ENCODE assay signal across 10 mouse cellular contexts in the genomic region with DNA sequence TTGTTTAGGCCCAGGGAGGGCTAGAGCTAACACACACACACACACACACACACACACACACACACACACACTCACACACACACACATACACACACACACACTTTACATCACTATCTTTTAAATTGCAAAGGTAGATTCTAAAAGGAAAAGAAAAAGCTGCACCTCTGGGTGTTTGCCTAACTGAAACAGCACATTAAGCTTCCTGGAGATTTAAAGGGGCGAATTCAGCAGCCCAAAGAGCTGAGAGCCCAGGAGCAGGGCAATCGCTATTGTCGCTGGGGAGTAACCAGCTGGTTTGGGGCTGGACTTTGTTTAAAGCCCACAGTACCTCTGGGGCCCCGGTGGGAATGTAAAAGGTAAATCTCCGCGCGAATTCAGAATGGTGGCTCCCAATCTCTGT. TPM values are rescaled to one million over a fixed set of nuclear protein-coding genes. Genes with fewer than 3 reads are reported as not detected.
DNase-seq lines count a peak whose midpoint lies in the region; ATAC-seq lines count a peak whose summit lies in the region.
"Had no signal": no experiment of that assay in that cellular context is flagged by ENCODE, and none has a peak within 500 bp of the region (broad histone marks: within the 10 kb centered on the region; RNA-seq: fewer than 3 reads in every experiment).

No protein-coding gene starts in this region.

- peak overlapping the region; percentile 62 for H3K4me3 ChIP-seq in embryonic facial prominence, embryonic 14.5 days (ENCODE audit: low read depth, low read length)
- peak overlapping the region; percentile 61 for H3K4me3 ChIP-seq in hindbrain, embryonic 15.5 days
- H3K4me3 ChIP-seq in neural tube, embryonic 12.5 days, result peak overlapping the region; percentile 67

- peak overlapping the region; percentile 47; the same call in 1 of the 2 replicates for H3K9ac ChIP-seq in embryonic facial prominence, embryonic 14.5 days (ENCODE audit: low read depth, low read length)
- peak overlapping the region; percentile 84 for H3K9ac ChIP-seq in hindbrain, embryonic 15.5 days
- H3K9ac ChIP-seq in neural tube, embryonic 12.5 days, result peak overlapping the region; percentile 77

- ATAC-seq in embryonic facial prominence, embryonic 14.5 days (ENCODE audit: low read depth), result no peak
- no peak for ATAC-seq in hindbrain, embryonic 15.5 days (ENCODE audit: low FRiP score, low read depth)
- ATAC-seq in neural tube, embryonic 12.5 days (ENCODE audit: low FRiP score, low read depth), result no peak
- ATAC-seq in CD4-positive, CD25-positive, alpha-beta regulatory T cell, adult 4 months, result no peak

- H3K36me3 ChIP-seq in embryonic facial prominence, embryonic 14.5 days (ENCODE audit: control insufficient read depth, insufficient read depth, low read length), result no peaks in the 10 kb centered on the region
- H3K36me3 ChIP-seq in hindbrain, embryonic 15.5 days, result no peaks in the 10 kb centered on the region
- peaks cover 4% of the 10 kb centered on the region; the same call in 1 of the 2 replicates for H3K36me3 ChIP-seq in neural tube, embryonic 12.5 days

- H3K4me2 ChIP-seq in embryonic facial prominence, embryonic 14.5 days (ENCODE audit: low read depth, low read length), result peak overlapping the region; percentile 97
- H3K4me2 ChIP-seq in hindbrain, embryonic 15.5 days, result peak overlapping the region; percentile 95
- peak overlapping the region; percentile 96 for H3K4me2 ChIP-seq in neural tube, embryonic 12.5 days (replicated peaks)

- 19% methylated on average over 7 of the region's 7 CpGs for WGBS in embryonic facial prominence, embryonic 14.5 days
- WGBS in hindbrain, embryonic 15.5 days, result 7% methylated on average over 7 of the region's 7 CpGs
- 4% methylated on average over 7 of the region's 7 CpGs for WGBS in neural tube, embryonic 12.5 days

- no peaks in the 10 kb centered on the region for H3K4me1 ChIP-seq in embryonic facial prominence, embryonic 14.5 days (ENCODE audit: control insufficient read depth, insufficient read depth, low read length)
- peaks cover 23% of the 10 kb centered on the region for H3K4me1 ChIP-seq in hindbrain, embryonic 15.5 days (replicated peaks)
- H3K4me1 ChIP-seq in neural tube, embryonic 12.5 days, result peaks cover 15% of the 10 kb centered on the region

- DNase-seq in layer of hippocampus, postnatal 36 days, result peak; percentile 18 to 23
- no peak for DNase-seq in layer of hippocampus, postnatal 25 days (ENCODE audit: extremely low spot score in 1 of 2, low spot score in 1 of 2)
- DNase-seq in embryonic facial prominence, embryonic 14.5 days (ENCODE audit: low spot score), result no peak
- no peak for DNase-seq in layer of hippocampus, adult 9-10 months (ENCODE audit: low spot score)
- no peak for DNase-seq in urinary bladder, postnatal 10 days (ENCODE audit: low spot score)
- DNase-seq: layer of hippocampus, adult 9-11 months had no signal

- H3K27ac ChIP-seq in embryonic facial prominence, embryonic 14.5 days (replicated peaks; ENCODE audit: low read depth, low read length), result peak overlapping the region; percentile 58
- H3K27ac ChIP-seq in hindbrain, embryonic 15.5 days (replicated peaks), result peak overlapping the region; percentile 49; the same call in 1 of the 2 replicates
- no peak overlapping the region for H3K27ac ChIP-seq in neural tube, embryonic 12.5 days

- no peaks in the 10 kb centered on the region; the same call in none of the 2 replicates for H3K27me3 ChIP-seq in embryonic facial prominence, embryonic 14.5 days (replicated peaks; ENCODE audit: control insufficient read depth, insufficient read depth, low read length)
- H3K27me3 ChIP-seq in hindbrain, embryonic 15.5 days, result no peaks in the 10 kb centered on the region
- no peaks in the 10 kb centered on the region for H3K27me3 ChIP-seq in neural tube, embryonic 12.5 days (replicated peaks)

- no peaks in the 10 kb centered on the region for H3K9me3 ChIP-seq in embryonic facial prominence, embryonic 14.5 days (ENCODE audit: control insufficient read depth, low read length)
- H3K9me3 ChIP-seq in hindbrain, embryonic 15.5 days, result no peaks in the 10 kb centered on the region
- no peaks in the 10 kb centered on the region for H3K9me3 ChIP-seq in neural tube, embryonic 12.5 days

RNA-seq across cellular contexts. Expression of a gene that starts 1.4 kb away (rescaled TPM):
- total RNA-seq in layer of hippocampus, postnatal 36 days (2021), result 10 to 100 TPM; 21.4 to 23.6 TPM
- 10 to 100 TPM; 19.3 to 23.0 TPM for total RNA-seq in layer of hippocampus, postnatal 25 days (2021)
- polyA plus RNA-seq in embryonic facial prominence, embryonic 14.5 days (2014; fragmentation: Nextera tagmentation; extraction: Ambion mirVana), result 13.3 and 15.6 TPM in 2 replicates
- 2.7 and 3.4 TPM in 2 replicates for polyA plus RNA-seq in hindbrain, embryonic 15.5 days (2015; fragmentation: Nextera tagmentation; extraction: Ambion mirVana)
- polyA plus RNA-seq in neural tube, embryonic 12.5 days (2016; fragmentation: Nextera tagmentation; extraction: Ambion mirVana), result 5.8 and 7.7 TPM in 2 replicates
- under 1 TPM in 1 of 2 experiments, not detected in 1; 0.32 TPM for polyA plus RNA-seq in CD4-positive, CD25-positive, alpha-beta regulatory T cell, adult 4 months (2017; shearing (Covaris generic))
- total RNA-seq: common myeloid progenitor, adult 5-6 weeks had no signal

Comparison
In these comparisons a context has a peak if more than half of its experiments do, and no peak if none do; other contexts are left out.
1. DNase-seq: peak in layer of hippocampus, postnatal 36 days (2 of 2); none in layer of hippocampus, postnatal 25 days (0 of 2), embryonic facial prominence, embryonic 14.5 days (single experiment), layer of hippocampus, adult 9-10 months (single experiment) and urinary bladder, postnatal 10 days (single experiment).
2. Peak in every context shown above with its lines, with median percentiles within 50 percentile points of each other: H3K4me2 ChIP-seq, H3K4me3 ChIP-seq and H3K9ac ChIP-seq.